Mouse (Mus musculus) C2C12 (cell line): Measurements from ENCODE around the gene Plac1.

Experiments
- CTCF ChIP-seq: IDR thresholded peaks from one replicate; pipeline ENCODE4 v1.5.1; 2011; ENCODE audit not compliant: control insufficient read depth, insufficient read depth, insufficient read length
- MAX ChIP-seq: IDR thresholded peaks from one replicate; pipeline ENCODE4 v1.6.1; 2011; ENCODE audit warnings: mild to moderate bottlenecking, control low read depth
- MYOD1 ChIP-seq: IDR thresholded peaks from one replicate; pipeline ENCODE4 v1.6.1; 2011; ENCODE audit warnings: low read depth; ENCODE audit not compliant: control insufficient read depth, insufficient read length
- MYOG ChIP-seq: IDR thresholded peaks from one replicate; pipeline ENCODE4 v1.6.1; 2011; ENCODE audit not compliant: control insufficient read depth, insufficient read length; ENCODE audit errors: extremely low read depth
- USF1 ChIP-seq: IDR thresholded peaks from one replicate; pipeline ENCODE4 v1.6.1; 2011; ENCODE audit warnings: low read depth, mild to moderate bottlenecking, control low read depth, moderate library complexity

- TF ChIP-seq CTCF (no peak), MYOG (no peak), MYOD1 (no peak), USF1 (no peak), MAX (no peak)
Measured at GRCm38 (mm10) chrX:53139641-53140040, 100.3 kb downstream of the Plac1 start.
